Mouse (Mus musculus) frontal cortex, postnatal 10 days (tissue): ENCODE results near the gene Htr2a.

Source experiments
- DNase-seq, 2 experiments: peaks; one replicate each; pipeline ENCODE4 v3.0.0; 2022; ENCODE audit warnings: low spot score in 2 of 2, mixed read lengths in 1 of 2

Htr2a gene

GRCm38 (mm10) chr14:74640819-74641381 is at the start of gene Htr2a:
Gene Htr2a (plus strand): TSS chr14:74640840.
- DNase-seq = peak in 1 of 2 experiments; percentile 19

- DNase-seq = no peak
These were observed 39.1 kb upstream of the Htr2a start for GRCm38 (mm10) chr14:74601333-74602087.

- DNase-seq = peak in 1 of 2 experiments; percentile 28
These were observed 38.1 kb upstream of the Htr2a start for GRCm38 (mm10) chr14:74602543-74602942.

GRCm38 (mm10) chr14:74603131-74603766 is 37.4 kb upstream of the Htr2a start:
- DNase-seq = no peak

- no peak for DNase-seq
These were observed 29.3 kb upstream of the Htr2a start for GRCm38 (mm10) chr14:74611326-74611725.

GRCm38 (mm10) chr14:74618858-74619257 is 21.8 kb upstream of the Htr2a start:
- no peak for DNase-seq

GRCm38 (mm10) chr14:74638071-74638470 is 2.6 kb upstream of the Htr2a start:
- DNase-seq = no peak

GRCm38 (mm10) chr14:74641668-74642230 is 1.1 kb downstream of the Htr2a start:
- no peak for DNase-seq

GRCm38 (mm10) chr14:74643296-74643695 is 2.7 kb downstream of the Htr2a start:
- DNase-seq = peak; percentile 53 to 82

- no peak for DNase-seq
These were observed 5.6 kb downstream of the Htr2a start for GRCm38 (mm10) chr14:74646107-74646793.

- no peak for DNase-seq
These were observed 9.4 kb downstream of the Htr2a start for GRCm38 (mm10) chr14:74650001-74650400.

GRCm38 (mm10) chr14:74651678-74652077 is 11.0 kb downstream of the Htr2a start:
- DNase-seq = no peak

- no peak for DNase-seq
These were observed 16.6 kb downstream of the Htr2a start for GRCm38 (mm10) chr14:74657227-74657626.

GRCm38 (mm10) chr14:74659411-74659841 is 18.8 kb downstream of the Htr2a start:
- DNase-seq = no peak

- no peak for DNase-seq
These were observed 31.7 kb downstream of the Htr2a start for GRCm38 (mm10) chr14:74672137-74673019.

- no peak for DNase-seq
These were observed 32.3 kb downstream of the Htr2a start for GRCm38 (mm10) chr14:74673020-74673350.

GRCm38 (mm10) chr14:74673584-74673983 is 32.9 kb downstream of the Htr2a start:
- no peak for DNase-seq

- no peak for DNase-seq
These were observed 39.2 kb downstream of the Htr2a start for GRCm38 (mm10) chr14:74679841-74680240.

- no peak for DNase-seq
These were observed 43.8 kb downstream of the Htr2a start for GRCm38 (mm10) chr14:74684298-74684978.

GRCm38 (mm10) chr14:74691963-74692362 is 51.3 kb downstream of the Htr2a start:
- DNase-seq = no peak
